In the genomic region with DNA sequence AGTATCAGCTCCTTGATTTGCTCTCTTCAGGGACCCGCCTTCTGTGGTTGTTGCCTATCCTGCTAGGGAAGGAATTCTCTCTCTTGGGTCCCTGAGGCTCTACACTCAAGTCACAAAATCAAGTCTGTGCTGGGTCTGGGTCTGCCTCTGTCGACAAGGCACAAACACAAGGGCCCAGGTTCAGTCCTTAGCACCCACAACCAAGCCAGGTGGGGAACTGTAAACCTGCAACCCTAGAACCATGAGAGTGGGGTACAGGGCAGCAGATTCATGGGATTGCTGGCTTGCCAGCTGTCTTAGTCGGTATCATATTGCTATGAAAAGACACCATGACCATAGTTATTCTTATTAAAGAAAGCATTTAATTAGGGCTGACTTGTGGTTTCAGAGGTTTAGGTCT, we compare ENCODE assay signal across 16 mouse cellular contexts.
"Had no signal": no experiment of that assay in that cellular context is flagged by ENCODE, and none has a peak within 500 bp of the region (broad histone marks: within the 10 kb centered on the region; RNA-seq: fewer than 3 reads in every experiment).

No protein-coding gene starts in this region.

- H3K4me3 ChIP-seq: midbrain, embryonic 13.5 days; midbrain, embryonic 15.5 days; neural tube, embryonic 13.5 days; neural tube, embryonic 15.5 days; stomach, embryonic 15.5 days had no signal

- ATAC-seq: midbrain, embryonic 13.5 days; midbrain, embryonic 15.5 days had no signal

- H3K36me3 ChIP-seq: midbrain, embryonic 13.5 days; midbrain, embryonic 15.5 days; neural tube, embryonic 13.5 days; neural tube, embryonic 15.5 days; stomach, embryonic 15.5 days had no signal

- H3K9me3 ChIP-seq: midbrain, embryonic 13.5 days; midbrain, embryonic 15.5 days; neural tube, embryonic 13.5 days; neural tube, embryonic 15.5 days; stomach, embryonic 15.5 days had no signal

- H3K9ac ChIP-seq: lung, embryonic 14.5 days; midbrain, embryonic 13.5 days; midbrain, embryonic 15.5 days; neural tube, embryonic 13.5 days; neural tube, embryonic 15.5 days; stomach, embryonic 15.5 days had no signal

- DNase-seq: lung, embryonic 14.5 days; lung, postnatal 10 days; retina, postnatal 1 day; right cerebral cortex, adult 18-20 months; right cerebral cortex, postnatal 25 days; right cerebral cortex, postnatal 4 days; spleen, adult 18-20 months; thymus, adult 18-20 months; thymus, postnatal 14 days; thymus, postnatal 36 days had no signal

- H3K27ac ChIP-seq: midbrain, embryonic 13.5 days; midbrain, embryonic 15.5 days; neural tube, embryonic 13.5 days; neural tube, embryonic 15.5 days; stomach, embryonic 15.5 days had no signal

- H3K4me1 ChIP-seq: midbrain, embryonic 13.5 days had no signal

- H3K4me2 ChIP-seq: lung, embryonic 14.5 days; midbrain, embryonic 11.5 days; midbrain, embryonic 13.5 days; midbrain, embryonic 15.5 days; neural tube, embryonic 13.5 days; neural tube, embryonic 15.5 days; stomach, embryonic 15.5 days had no signal

- H3K27me3 ChIP-seq: midbrain, embryonic 13.5 days; midbrain, embryonic 15.5 days; neural tube, embryonic 13.5 days; neural tube, embryonic 15.5 days; stomach, embryonic 15.5 days had no signal
